Mouse (Mus musculus): ENCODE measurements around the gene Sirt4. TPM values are rescaled to one million over a fixed set of nuclear protein-coding genes. Genes with fewer than 3 reads are reported as not detected.

The Sirt4 gene
- total RNA-seq, 2 experiments from 2014 or later = 37.1 to 37.8 TPM

- peak; percentile 78 to 90 for DNase-seq (ENCODE audit: low spot score in 2 of 2)
Observed at GRCm38 (mm10) chr5:115436421-115437124, 48.0 kb downstream of the Sirt4 start.

GRCm38 (mm10) chr5:115435755-115436379, 48.7 kb downstream of the Sirt4 start:
- DNase-seq (ENCODE audit: low spot score in 2 of 2) = no peak

- no peak for DNase-seq (ENCODE audit: low spot score in 2 of 2)
Observed at GRCm38 (mm10) chr5:115434853-115435754, 49.4 kb downstream of the Sirt4 start.

GRCm38 (mm10) chr5:115434280-115434852, 50.2 kb downstream of the Sirt4 start:
- no peak for DNase-seq (ENCODE audit: low spot score in 2 of 2)

- DNase-seq (ENCODE audit: low spot score in 2 of 2) = no peak
Observed at GRCm38 (mm10) chr5:115433191-115433590, 51.3 kb downstream of the Sirt4 start.

- no peak for DNase-seq (ENCODE audit: low spot score in 2 of 2)
Observed at GRCm38 (mm10) chr5:115432395-115432794, 52.1 kb downstream of the Sirt4 start.

- DNase-seq (ENCODE audit: low spot score in 2 of 2) = no peak
Observed at GRCm38 (mm10) chr5:115431898-115432259, 52.6 kb downstream of the Sirt4 start.

GRCm38 (mm10) chr5:115431061-115431897, 53.2 kb downstream of the Sirt4 start:
- DNase-seq (ENCODE audit: low spot score in 2 of 2) = peak in 1 of 2 experiments; percentile 13

- no peak for DNase-seq (ENCODE audit: low spot score in 2 of 2)
Observed at GRCm38 (mm10) chr5:115430187-115430960, 54.2 kb downstream of the Sirt4 start.

- peak in 1 of 2 experiments; percentile 27 for DNase-seq (ENCODE audit: low spot score in 2 of 2)
Observed at GRCm38 (mm10) chr5:115429359-115430186, 55.0 kb downstream of the Sirt4 start, which contains the start of gene Msi1. TSS of gene Msi1 (plus strand) at chr5:115429599.

GRCm38 (mm10) chr5:115428831-115429358, 55.6 kb downstream of the Sirt4 start:
- no peak for DNase-seq (ENCODE audit: low spot score in 2 of 2)

Other genes starting within 250 kb of the Sirt4 start
- gene Pop5, start 248.9 kb downstream of the Sirt4 start, total RNA-seq (2021) = 100 to 1,000 TPM in 1 of 2 experiments, 10 to 100 TPM in 1; 95.9 to 111 TPM
- gene Rnf10, start 211.8 kb downstream of the Sirt4 start, total RNA-seq (2021) = 100 to 1,000 TPM; 247 to 256 TPM
- 10 to 100 TPM; 42.1 to 43.2 TPM for gene Coq5, start 205.1 kb downstream of the Sirt4 start, total RNA-seq (2021)
- 100 to 1,000 TPM; 631 to 705 TPM for gene Dynll1, start 183.7 kb downstream of the Sirt4 start, total RNA-seq (2021)
- gene Srsf9, start 157.5 kb downstream of the Sirt4 start, total RNA-seq (2021) = 10 to 100 TPM; 62.9 to 72.1 TPM
- 10 to 100 TPM; 18.4 to 20.5 TPM for gene Gatc, start 143.5 kb downstream of the Sirt4 start, total RNA-seq (2021)
- gene Triap1, start 143.5 kb downstream of the Sirt4 start, total RNA-seq (2021) = 10 to 100 TPM; 26.4 to 27.9 TPM
- gene Cox6a1, start 135.7 kb downstream of the Sirt4 start, total RNA-seq (2021) = 100 to 1,000 TPM; 721 to 781 TPM
- 10 to 100 TPM; 48.8 to 49.1 TPM for gene Msi1, start 55.1 kb downstream of the Sirt4 start, total RNA-seq (2021)
- gene Pla2g1b, start 18.5 kb downstream of the Sirt4 start, total RNA-seq (2021) = not detected
- 10 to 100 TPM; 22.2 to 25.7 TPM for gene Pxn, start 22.0 kb upstream of the Sirt4 start, total RNA-seq (2021)
- gene Rplp0, start 74.7 kb upstream of the Sirt4 start, total RNA-seq (2021) = 100 to 1,000 TPM; 185 to 199 TPM
- gene Gcn1l1, start 80.5 kb upstream of the Sirt4 start, total RNA-seq (2021) = 10 to 100 TPM; 62.0 to 66.4 TPM
- gene Rab35, start 147.2 kb upstream of the Sirt4 start, total RNA-seq (2021) = 100 to 1,000 TPM; 108 TPM
- gene Bicdl1, start 246.9 kb upstream of the Sirt4 start, total RNA-seq (2021) = 100 to 1,000 TPM; 180 to 184 TPM